Mouse (Mus musculus) MEL (cell line): ENCODE measurements around the gene Cttn. TPM values are rescaled to one million over a fixed set of nuclear protein-coding genes. Genes with fewer than 3 reads are reported as not detected.

Experiments
- DNase-seq: peaks from one replicate; pipeline ENCODE4 v3.0.0; 2011; ENCODE audit warnings: low read depth, low spot score
- H3K27ac ChIP-seq: 2 replicates; pipeline ENCODE4 v1.5.1; 2012; ENCODE audit warnings: low read depth, mild to moderate bottlenecking, control low read depth, low read length, moderate library complexity; ENCODE audit not compliant: control insufficient read depth
- H3K27me3 ChIP-seq, 2 experiments: fragments of 150-350 bp in 1 of 2; sonication (generic) in 1 of 2; 2 replicates each; pipeline ENCODE4 v1.6.1; 2012; ENCODE audit warnings: low read length in 2 of 2, mild to moderate bottlenecking in 2 of 2, improper control_type of control experiment in 1 of 2, moderate library complexity in 1 of 2; ENCODE audit not compliant: insufficient read depth in 2 of 2, control insufficient read depth in 1 of 2
- H3K36me3 ChIP-seq, 2 experiments: 2 replicates each; pipeline ENCODE4 v1.6.1; 2012 to 2014; ENCODE audit warnings: low read length in 2 of 2, improper control_type of control experiment in 1 of 2, inconsistent platforms in 1 of 2, mild to moderate bottlenecking in 1 of 2; ENCODE audit not compliant: insufficient read depth in 2 of 2, control insufficient read depth in 1 of 2
- H3K4me1 ChIP-seq, 2 experiments: fragments of 150-350 bp in 1 of 2; sonication (generic) in 1 of 2; 2 replicates each; pipeline ENCODE4 v1.6.1; 2012; ENCODE audit warnings: low read length in 2 of 2, improper control_type of control experiment in 1 of 2, mild to moderate bottlenecking in 1 of 2; ENCODE audit not compliant: insufficient read depth in 2 of 2, control insufficient read depth in 1 of 2
- H3K4me3 ChIP-seq, 2 experiments: fragments of 150-350 bp in 1 of 2; sonication (generic) in 1 of 2; 2 replicates each; pipeline ENCODE4 v1.5.1; 2012; ENCODE audit warnings: low read depth in 2 of 2, low read length in 2 of 2, mild to moderate bottlenecking in 2 of 2, moderate library complexity in 2 of 2, control low read depth in 1 of 2, improper control_type of control experiment in 1 of 2; ENCODE audit not compliant: control insufficient read depth in 1 of 2, insufficient read depth in 1 of 2
- H3K79me2 ChIP-seq: 2 replicates; pipeline ENCODE4 v1.6.1; 2012; ENCODE audit warnings: mild to moderate bottlenecking, low read length, moderate library complexity; ENCODE audit not compliant: control insufficient read depth, poor library complexity, insufficient read depth
- H3K9ac ChIP-seq: 2 replicates; pipeline ENCODE4 v1.6.1; 2012; ENCODE audit warnings: low read depth, mild to moderate bottlenecking, control low read depth, low read length, moderate library complexity; ENCODE audit not compliant: control insufficient read depth, poor library complexity, severe bottlenecking
- H3K9me3 ChIP-seq: fragments of 150-350 bp; sonication (generic); replicated peaks from 2 replicates; pipeline ENCODE4 v1.6.1; 2012; ENCODE audit warnings: mild to moderate bottlenecking, low read length, improper control_type of control experiment, moderate library complexity; ENCODE audit not compliant: insufficient read depth
- CHD1 ChIP-seq: IDR thresholded peaks from 2 replicates; pipeline ENCODE4 v1.6.1; 2012; ENCODE audit warnings: low read depth, mild to moderate bottlenecking, inconsistent platforms, low read length, improper control_type of control experiment
- E2F4 ChIP-seq: IDR thresholded peaks from 2 replicates; pipeline ENCODE4 v1.6.1; 2011; ENCODE audit warnings: low read depth, low read length, improper control_type of control experiment, borderline replicate concordance
- JUND ChIP-seq: IDR thresholded peaks from 2 replicates; pipeline ENCODE4 v1.6.1; 2011; ENCODE audit warnings: low read depth, mild to moderate bottlenecking, improper control_type of control experiment, low read length
- KAT2A ChIP-seq: conservative IDR thresholded peaks from 2 replicates; pipeline ENCODE4 v1.6.1; 2012; ENCODE audit warnings: low read depth, low read length, improper control_type of control experiment, inconsistent platforms
- MAX ChIP-seq: IDR thresholded peaks from 2 replicates; pipeline ENCODE4 v1.6.1; 2011; ENCODE audit warnings: low read length, improper control_type of control experiment
- MAZ ChIP-seq: IDR thresholded peaks from 2 replicates; pipeline ENCODE4 v1.6.1; 2012; ENCODE audit warnings: low read depth, mild to moderate bottlenecking, inconsistent platforms, low read length, improper control_type of control experiment
- MEF2A ChIP-seq: IDR thresholded peaks from 2 replicates; pipeline ENCODE4 v1.6.1; 2014; ENCODE audit warnings: low read depth, mild to moderate bottlenecking, inconsistent platforms, low read length, improper control_type of control experiment; ENCODE audit not compliant: poor library complexity, insufficient replicate concordance, severe bottlenecking; ENCODE audit errors: extremely low read depth
- NELFE ChIP-seq: IDR thresholded peaks from 2 replicates; pipeline ENCODE4 v1.6.1; 2011; ENCODE audit warnings: low read depth, low read length, improper control_type of control experiment
- POLR2AphosphoS2 ChIP-seq: IDR thresholded peaks from 2 replicates; pipeline ENCODE4 v1.6.1; 2011; ENCODE audit warnings: low read length, improper control_type of control experiment
- POLR2AphosphoS5 ChIP-seq: IDR thresholded peaks from 2 replicates; pipeline ENCODE4 v1.6.1; 2012; ENCODE audit warnings: low read depth, borderline replicate concordance, mild to moderate bottlenecking, inconsistent platforms, low read length, moderate library complexity, mixed read lengths
- RAD21 ChIP-seq: IDR thresholded peaks from 2 replicates; pipeline ENCODE4 v1.6.1; 2011; ENCODE audit warnings: mild to moderate bottlenecking, low read depth, low read length, improper control_type of control experiment
- RCOR1 ChIP-seq: IDR thresholded peaks from 2 replicates; pipeline ENCODE4 v1.6.1; 2012; ENCODE audit warnings: low read depth, mild to moderate bottlenecking, inconsistent platforms, low read length, improper control_type of control experiment
- SIN3A ChIP-seq: IDR thresholded peaks from 2 replicates; pipeline ENCODE4 v1.6.1; 2012; ENCODE audit warnings: low read length, improper control_type of control experiment, inconsistent platforms
- SMC3 ChIP-seq: IDR thresholded peaks from 2 replicates; pipeline ENCODE4 v1.6.1; 2011; ENCODE audit warnings: low read depth, low read length, improper control_type of control experiment
- TCF12 ChIP-seq: IDR thresholded peaks from 2 replicates; pipeline ENCODE4 v1.6.1; 2014; ENCODE audit warnings: low read depth, mild to moderate bottlenecking, inconsistent platforms, low read length, improper control_type of control experiment, moderate library complexity
- UBTF ChIP-seq: IDR thresholded peaks from 2 replicates; pipeline ENCODE4 v1.6.1; 2012; ENCODE audit warnings: low read depth, mild to moderate bottlenecking, inconsistent platforms, low read length, improper control_type of control experiment, moderate library complexity, borderline replicate concordance; ENCODE audit not compliant: insufficient read depth
- USF1 ChIP-seq: IDR thresholded peaks from 2 replicates; pipeline ENCODE4 v1.6.1; 2014; ENCODE audit warnings: low read depth, mild to moderate bottlenecking, inconsistent platforms, low read length, improper control_type of control experiment, moderate library complexity
- USF2 ChIP-seq, 2 experiments: IDR thresholded peaks; 2 replicates each; pipeline ENCODE4 v1.6.1; 2011 to 2012; ENCODE audit warnings: improper control_type of control experiment in 2 of 2, low read length in 2 of 2, borderline replicate concordance in 1 of 2, inconsistent platforms in 1 of 2, low read depth in 1 of 2, mild to moderate bottlenecking in 1 of 2; ENCODE audit not compliant: insufficient read depth in 1 of 2
- ZC3H11A ChIP-seq: IDR thresholded peaks from 2 replicates; pipeline ENCODE4 v1.6.1; 2012; ENCODE audit warnings: low read depth, mild to moderate bottlenecking, inconsistent platforms, low read length, improper control_type of control experiment
- polyA plus RNA-seq, 2 experiments: library from polyadenylated mRNA; stranded (reverse) in 1 of 2; unstranded in 1 of 2; fragments of >175 nt in 1 of 2; fragments of >200 nt in 1 of 2; gene quantifications; 2 replicates each; pipeline versions ENCODE4 v1.2.1 to v1.2.4; 2012; ENCODE audit warnings: low replicate concordance in 2 of 2, low read depth in 1 of 2; ENCODE audit not compliant: insufficient read length in 2 of 2, insufficient read depth in 1 of 2, missing spikeins in 1 of 2
- total RNA-seq: library from RNA; depleted of rRNA; stranded (reverse); fragments of 300-350 nt; gene quantifications from 2 replicates; pipeline ENCODE4 v1.2.3, GENCODE M21; 2012

Cttn gene
- total and polyA plus RNA-seq, 3 experiments, result 38.4 to 95.0 TPM; not detected in 1

GRCm38 (mm10) chr7:144391727-144392126, 79.1 kb downstream of the Cttn start:
- DNase-seq, result no peak
- H3K4me1 ChIP-seq, result no peaks in the 10 kb centered on the region
- no peak overlapping the region for H3K27ac ChIP-seq
- H3K27me3 ChIP-seq, result no peaks in the 10 kb centered on the region
- no peak for TF ChIP-seq ZC3H11A
- no peaks in the 10 kb centered on the region for H3K36me3 ChIP-seq
- H3K9ac ChIP-seq, result no peak overlapping the region
- no peaks in the 10 kb centered on the region for H3K79me2 ChIP-seq
- no peak overlapping the region for H3K4me3 ChIP-seq
- no peaks in the 10 kb centered on the region for H3K9me3 ChIP-seq

- H3K27me3 ChIP-seq, result no peaks in the 10 kb centered on the region
- no peaks in the 10 kb centered on the region for H3K9me3 ChIP-seq
- no peaks in the 10 kb centered on the region for H3K79me2 ChIP-seq
- no peaks in the 10 kb centered on the region for H3K36me3 ChIP-seq
- no peak overlapping the region for H3K27ac ChIP-seq
- no peak overlapping the region for H3K4me3 ChIP-seq
- no peaks in the 10 kb centered on the region for H3K4me1 ChIP-seq
- no peak overlapping the region for H3K9ac ChIP-seq
- DNase-seq, result no peak
- no peak for TF ChIP-seq POLR2AphosphoS2
- TF ChIP-seq ZC3H11A, result no peak
- no peak for TF ChIP-seq USF2 (IDR thresholded peaks at IDR 0.05; ENCODE audit: borderline replicate concordance in 1 of 2, insufficient read depth in 1 of 2, low read depth in 1 of 2, low read length in 2 of 2)
- TF ChIP-seq RCOR1, result no peak
- no peak for TF ChIP-seq TCF12
- no peak for TF ChIP-seq UBTF
- TF ChIP-seq NELFE, result no peak
- TF ChIP-seq JUND, result no peak
- no peak for TF ChIP-seq KAT2A
- no peak for TF ChIP-seq POLR2AphosphoS5
- TF ChIP-seq MAZ, result no peak
- TF ChIP-seq USF1, result no peak
- TF ChIP-seq MAX, result no peak
- no peak for TF ChIP-seq MEF2A
- no peak for TF ChIP-seq RAD21
- no peak for TF ChIP-seq SMC3
- TF ChIP-seq E2F4, result no peak
- no peak for TF ChIP-seq SIN3A
- no peak for TF ChIP-seq CHD1
Measured at GRCm38 (mm10) chr7:144390676-144391075, 80.1 kb downstream of the Cttn start.
